Mouse (Mus musculus) lung, postnatal 36 days (tissue): Measurements from ENCODE around the gene Cxcr2.

Source experiments
- DNase-seq: peaks from one replicate; pipeline ENCODE4 v3.0.0; 2022; ENCODE audit warnings: mixed read lengths

Gene Cxcr2

DNA sequence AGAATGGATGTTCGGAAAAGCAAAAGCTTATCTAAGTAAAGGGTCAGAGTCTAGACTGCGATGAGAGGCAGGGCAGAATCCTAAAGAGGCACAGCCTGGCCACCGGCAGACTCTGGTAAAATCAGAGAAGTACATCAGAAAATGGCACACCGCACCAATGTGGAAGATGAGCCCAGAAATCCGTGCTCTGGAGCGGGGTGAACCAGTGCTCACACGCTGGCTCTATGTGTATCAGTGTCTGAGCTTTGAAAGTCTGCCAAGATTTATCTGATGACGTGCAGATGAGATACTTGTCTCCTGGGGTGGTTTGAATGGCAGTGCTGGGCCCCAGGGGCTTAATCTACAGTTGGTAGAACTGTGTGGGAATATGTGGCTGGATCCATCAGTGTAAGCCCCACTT lies 45.3 kb downstream of the Cxcr2 start:
- no peak for DNase-seq

GRCm38 (mm10) chr1:74201048-74201844 lies 47.5 kb downstream of the Cxcr2 start:
- no peak for DNase-seq

DNA sequence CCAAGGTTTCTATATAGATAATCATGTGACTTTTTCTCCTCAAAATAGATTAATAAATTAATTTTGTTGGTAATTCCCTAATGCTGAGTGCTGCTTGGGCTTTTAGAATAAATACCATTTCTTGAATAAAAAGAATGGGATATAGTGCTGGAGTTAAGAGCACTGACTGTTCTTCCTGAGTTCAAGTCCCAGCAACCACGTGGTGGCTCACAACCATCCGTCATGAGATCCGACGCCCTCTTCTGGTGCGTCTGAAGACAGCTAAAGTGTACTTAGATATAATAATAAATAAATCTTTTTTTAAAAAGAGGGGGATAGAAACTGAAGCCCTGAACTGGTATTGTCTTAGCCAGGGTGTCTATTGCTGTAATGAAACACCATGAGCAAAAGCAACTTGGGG lies 49.7 kb downstream of the Cxcr2 start:
- DNase-seq = no peak

DNA sequence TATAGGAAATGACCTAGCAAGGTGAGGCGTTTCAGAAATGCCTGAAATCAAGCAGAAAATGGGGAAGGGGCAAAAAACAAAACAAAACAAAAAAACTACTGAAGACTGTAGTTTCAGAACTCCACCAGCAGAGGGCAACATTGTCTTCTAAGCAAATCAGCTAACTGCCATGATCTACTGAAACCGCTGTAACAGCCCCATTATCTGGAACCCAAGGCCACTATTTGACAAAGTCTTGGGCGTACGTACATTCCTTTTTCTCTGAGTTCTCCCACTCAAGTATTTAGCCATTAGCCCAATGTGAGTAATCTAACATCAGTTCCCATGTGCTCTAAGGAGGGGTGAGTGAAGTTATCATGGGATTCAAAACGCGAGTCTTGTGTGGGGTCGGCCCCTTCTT lies 52.1 kb downstream of the Cxcr2 start:
- DNase-seq = peak; percentile 49

DNA sequence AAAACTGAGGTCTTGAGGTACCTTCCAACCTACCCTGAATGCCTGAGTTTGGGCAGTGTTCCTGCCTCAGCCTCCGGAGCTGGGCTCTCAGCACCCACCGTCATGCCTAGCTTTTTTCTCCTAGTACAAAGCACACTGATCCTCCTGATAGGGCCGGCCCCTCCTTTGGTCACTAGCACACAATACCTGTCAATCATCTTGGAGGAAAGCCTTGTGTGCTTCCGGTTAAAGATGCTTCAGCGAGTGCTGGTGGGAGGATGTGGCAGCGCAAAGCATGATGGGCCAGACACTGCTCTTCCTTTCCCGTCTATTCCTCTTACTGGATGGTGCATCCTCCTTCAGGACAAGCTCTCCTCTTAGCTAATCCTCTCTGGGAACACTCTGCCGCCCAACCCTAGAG lies 52.9 kb downstream of the Cxcr2 start:
- DNase-seq = no peak

- DNase-seq = no peak
Observed at GRCm38 (mm10) chr1:74207906-74208305, 54.1 kb downstream of the Cxcr2 start.

DNA sequence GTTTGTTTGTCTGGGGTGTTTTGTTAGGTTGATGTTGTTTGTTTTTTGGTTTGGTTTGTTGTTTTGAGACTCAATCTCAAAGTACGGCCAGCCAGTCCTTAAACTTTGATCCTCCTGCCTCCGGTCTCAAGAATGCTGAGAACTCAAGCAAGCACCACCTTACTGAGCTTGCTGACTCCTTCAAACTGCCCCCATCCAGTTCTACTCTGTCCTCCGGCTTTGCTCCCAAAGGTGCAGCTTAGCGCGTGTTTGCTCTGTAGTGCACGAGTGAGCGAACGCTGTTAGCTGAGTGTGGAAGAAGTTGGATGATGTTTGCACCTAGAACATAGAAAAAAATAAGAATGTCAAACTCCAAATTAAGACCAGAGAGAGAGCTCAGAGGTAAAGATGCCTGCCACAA lies 55.2 kb downstream of the Cxcr2 start:
- no peak for DNase-seq
